Mouse (Mus musculus) liver, postnatal 0 days (tissue): ENCODE results near the gene Rab19.

Experiments used
- CTCF ChIP-seq: sonication (generic); IDR thresholded peaks from 2 replicates; pipeline ENCODE4 v1.5.1; 2016; ENCODE audit warnings: antibody characterized with exemption, low read depth
- EP300 ChIP-seq: IDR thresholded peaks from 2 replicates; pipeline ENCODE4 v1.6.1; 2016; ENCODE audit warnings: antibody characterized with exemption, low read depth, mild to moderate bottlenecking

DNA sequence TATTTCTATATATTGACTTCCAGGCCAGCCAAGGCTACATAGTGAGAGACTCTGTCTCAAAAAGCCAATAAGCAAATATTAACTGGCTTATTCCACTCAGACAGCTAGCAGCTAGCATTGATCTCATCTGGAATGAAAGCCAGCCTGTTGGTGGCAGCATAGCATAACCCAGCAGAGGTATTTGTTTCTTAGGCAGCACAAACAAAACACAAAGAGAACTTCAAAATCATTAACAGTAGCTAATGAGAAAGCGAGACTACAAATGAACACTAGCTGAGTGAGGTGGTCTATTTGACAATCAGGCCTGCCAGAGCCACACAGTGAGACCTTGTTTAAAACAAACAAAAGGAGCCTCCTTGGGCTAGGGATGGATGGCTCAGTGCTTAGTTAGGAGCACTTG, 33.1 kb downstream of the Rab19 start:
- TF ChIP-seq EP300: no peak
- TF ChIP-seq CTCF: peak; percentile 52
